Mouse (Mus musculus) kidney, postnatal 25 days (tissue): ENCODE data around the gene P2ry1.

Source experiments
- DNase-seq, 2 experiments: peaks; one replicate each; pipeline ENCODE4 v3.0.0; 2021; ENCODE audit warnings: mixed read lengths in 2 of 2

The P2ry1 gene

DNA sequence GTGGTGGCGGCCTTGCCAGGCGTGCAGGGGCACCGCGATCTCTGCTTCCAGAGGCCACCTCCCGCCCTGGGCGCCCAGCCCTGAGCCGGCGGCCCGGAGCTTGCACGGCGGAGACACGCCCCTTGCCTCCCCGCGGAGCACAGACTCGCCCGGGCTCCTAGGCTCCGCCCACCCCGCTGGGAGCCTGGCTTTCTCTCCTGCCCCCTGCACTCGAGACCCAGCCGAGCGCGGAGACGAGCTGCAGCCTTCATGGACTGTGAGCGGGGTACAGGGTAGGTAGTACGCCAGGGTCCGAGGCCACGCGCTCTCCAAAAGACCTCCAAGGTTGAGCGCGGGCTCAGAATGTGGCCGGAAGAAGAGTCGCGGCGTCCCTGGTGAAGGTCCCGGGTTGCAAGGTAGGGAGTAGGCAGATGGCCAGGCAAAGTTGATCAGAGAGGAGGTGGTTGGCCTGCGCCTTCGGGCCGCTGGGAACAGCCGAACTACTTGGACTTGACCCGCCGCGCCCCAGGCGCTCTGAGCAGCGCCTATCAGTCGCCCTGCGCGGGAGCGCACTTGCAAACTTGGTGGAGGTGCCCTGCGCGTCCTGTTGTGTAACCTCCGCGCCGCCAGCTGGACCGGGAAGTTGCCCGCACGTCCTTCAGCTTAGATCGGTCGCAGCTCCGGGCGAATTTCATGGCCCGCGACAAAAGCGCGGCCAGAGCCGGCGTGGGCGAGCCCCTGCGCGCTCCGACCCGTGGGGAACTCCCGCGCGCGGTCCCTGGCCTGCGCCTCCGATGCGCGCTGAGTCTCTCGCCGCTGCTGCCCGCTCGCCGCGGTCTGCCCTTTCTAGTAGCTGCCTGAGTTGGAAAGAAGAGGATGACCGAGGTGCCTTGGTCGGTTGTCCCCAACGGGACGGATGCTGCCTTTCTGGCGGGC lies at the start of gene P2ry1:
Gene P2ry1 (plus strand): TSS at position 209 of the 915 bp plus-strand sequence.
- DNase-seq, result peak; percentile 91 to 95

DNA sequence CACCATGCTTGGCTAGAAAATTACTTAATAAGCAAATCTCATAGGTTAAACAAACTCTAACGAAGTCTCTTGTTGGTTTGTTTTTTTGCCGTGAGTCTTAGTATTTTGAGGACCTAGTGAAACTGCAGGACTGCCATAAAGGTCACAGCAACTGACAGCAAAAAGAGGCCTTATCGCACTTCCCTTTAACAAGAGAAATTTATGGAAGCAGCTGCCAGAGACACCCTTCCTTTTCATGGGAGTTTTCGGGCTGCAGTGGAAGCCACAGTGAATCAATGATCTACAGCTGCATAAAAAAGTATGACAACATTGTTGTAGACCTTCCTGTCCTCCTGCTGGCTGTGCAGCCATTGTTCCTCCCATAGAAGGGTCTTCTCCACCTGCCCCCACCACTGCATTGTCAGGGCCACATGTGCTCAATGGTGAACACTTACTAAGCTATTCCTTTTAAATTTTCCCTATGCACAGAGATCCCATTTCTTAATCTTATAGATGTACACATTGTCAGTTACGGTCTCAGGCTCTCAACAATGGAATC lies 49.3 kb upstream of the P2ry1 start:
- DNase-seq, result peak; percentile 15 to 35

DNA sequence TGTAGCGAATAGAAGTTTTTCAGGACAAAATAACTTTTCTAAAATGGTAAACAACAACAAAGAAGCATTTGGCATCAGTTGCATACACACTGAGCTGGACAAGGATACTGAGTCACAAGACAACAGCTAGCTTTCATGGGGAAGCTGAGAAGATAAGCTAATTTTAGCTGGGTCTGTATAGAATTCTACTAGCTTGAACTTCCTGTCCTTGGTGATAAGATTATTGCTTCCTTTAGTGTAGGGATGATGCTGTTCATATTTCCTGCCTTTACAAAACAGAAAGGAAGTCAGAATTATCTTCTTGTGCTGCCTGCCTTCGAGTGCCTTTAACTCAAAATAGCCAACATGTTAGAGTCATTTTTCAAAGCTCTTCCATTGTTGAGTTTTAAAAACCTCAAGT lies 48.5 kb upstream of the P2ry1 start:
- DNase-seq, result no peak

DNA sequence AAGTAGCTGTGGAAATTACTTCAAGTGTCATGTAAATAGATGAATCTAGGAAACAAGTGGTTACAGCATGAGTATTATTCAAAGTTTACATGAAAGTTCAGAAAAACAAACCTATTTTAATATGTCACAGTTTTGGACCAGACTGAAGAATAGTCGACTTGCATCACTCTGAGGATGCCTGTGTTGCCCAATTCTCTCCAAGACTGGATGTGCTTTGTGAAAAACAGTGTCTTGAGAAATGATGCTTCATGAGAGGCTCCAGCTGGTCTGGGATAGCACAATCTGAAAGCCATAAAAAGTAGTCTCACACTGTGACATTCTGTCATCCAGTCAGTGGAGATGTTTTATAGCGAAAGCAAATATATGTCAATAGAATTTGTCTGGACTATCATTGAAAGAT lies 43.8 kb upstream of the P2ry1 start:
- no peak for DNase-seq

DNA sequence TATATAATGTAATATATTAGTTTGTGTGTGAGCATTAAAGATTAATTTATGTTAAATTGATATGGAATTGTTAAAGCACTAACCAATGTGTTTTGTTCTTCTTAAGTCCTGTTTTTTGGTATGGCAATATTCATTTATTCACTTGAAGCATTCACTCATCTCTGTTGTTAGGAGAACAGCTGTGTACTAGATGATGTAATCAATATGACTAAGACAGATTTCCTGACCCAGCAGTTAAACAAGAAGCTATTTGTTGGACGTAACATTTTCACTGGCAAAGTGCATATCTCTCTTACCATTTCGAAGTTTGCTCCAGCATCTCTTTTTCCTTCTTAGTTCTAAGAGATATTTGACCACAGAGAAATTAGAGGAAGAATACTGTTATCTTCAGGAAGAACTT lies 37.5 kb upstream of the P2ry1 start:
- DNase-seq, result no peak

DNA sequence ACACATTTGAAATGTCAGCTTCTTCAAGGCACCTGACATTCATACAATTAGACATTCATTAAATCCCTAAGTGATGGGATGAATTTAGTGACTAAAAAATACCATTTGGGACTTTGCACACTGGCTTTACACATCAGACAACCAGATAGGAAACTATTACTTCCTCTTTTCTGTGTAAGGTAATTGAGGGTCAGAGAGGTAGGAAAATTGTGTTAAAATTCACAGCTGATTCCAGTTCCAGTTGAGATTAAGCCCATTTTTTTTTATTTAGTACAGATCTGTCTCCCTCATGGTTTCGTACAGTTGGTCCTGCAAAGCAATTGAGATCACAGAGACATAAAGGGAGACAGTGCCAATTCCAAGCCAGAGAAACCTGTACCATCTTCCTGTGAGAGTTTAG lies 27.7 kb upstream of the P2ry1 start:
- no peak for DNase-seq

DNA sequence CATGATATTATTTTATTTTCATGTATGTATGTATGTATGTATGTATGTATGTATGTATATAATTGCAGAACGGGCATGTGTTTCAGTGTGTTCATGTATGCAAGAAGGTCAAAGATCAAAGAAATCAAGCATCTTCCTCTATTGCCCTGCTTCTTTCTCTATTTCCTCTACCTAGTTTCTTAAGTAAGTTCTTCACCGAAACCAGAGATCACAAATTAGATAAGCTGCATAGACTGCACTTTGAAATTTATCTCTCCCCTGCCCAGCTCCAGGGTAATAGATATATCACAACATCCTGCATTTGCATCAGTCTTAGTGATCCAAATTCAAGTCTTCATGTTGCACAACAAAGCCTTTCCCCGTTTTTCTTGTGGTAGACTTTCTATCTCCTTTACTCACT lies 20.5 kb upstream of the P2ry1 start:
- no peak for DNase-seq

DNA sequence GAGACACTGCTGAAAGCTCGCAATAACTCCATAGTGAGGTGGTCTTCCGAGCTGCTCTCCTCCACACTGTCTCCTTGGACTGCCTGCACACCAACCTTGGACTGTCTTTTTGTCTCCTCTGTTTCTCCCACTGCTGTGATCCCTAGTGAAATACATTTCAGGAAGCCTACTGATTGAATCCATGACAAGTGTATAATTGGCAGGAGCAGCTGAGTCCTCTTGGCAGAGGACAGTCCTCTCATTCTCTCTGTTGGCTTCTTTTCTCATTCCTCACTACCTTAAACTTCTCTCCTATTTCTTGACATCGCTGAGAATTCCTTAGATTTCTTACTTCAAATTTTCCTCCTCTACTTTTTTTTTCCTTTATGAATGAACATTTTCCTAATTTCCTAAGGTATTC lies 4.5 kb upstream of the P2ry1 start:
- no peak for DNase-seq

DNA sequence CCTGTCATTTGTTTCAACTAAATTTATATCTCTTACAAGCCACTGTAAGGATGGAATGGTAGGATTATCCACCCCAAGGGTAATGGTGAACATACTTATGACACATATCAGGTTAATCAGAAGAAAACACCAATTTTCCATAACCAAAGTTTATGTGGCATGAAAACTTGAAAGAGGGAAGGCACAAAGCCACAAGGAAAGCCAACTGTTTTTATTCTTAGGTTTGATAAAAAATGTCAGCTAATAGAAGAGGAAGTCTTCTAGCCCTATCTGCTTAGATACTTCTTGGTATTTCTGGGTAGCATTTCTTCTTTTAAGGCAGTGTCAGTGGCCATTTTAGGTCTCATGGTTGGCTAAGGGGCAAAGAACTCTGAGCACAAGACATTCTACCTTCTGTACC lies 2.9 kb upstream of the P2ry1 start:
- no peak for DNase-seq

DNA sequence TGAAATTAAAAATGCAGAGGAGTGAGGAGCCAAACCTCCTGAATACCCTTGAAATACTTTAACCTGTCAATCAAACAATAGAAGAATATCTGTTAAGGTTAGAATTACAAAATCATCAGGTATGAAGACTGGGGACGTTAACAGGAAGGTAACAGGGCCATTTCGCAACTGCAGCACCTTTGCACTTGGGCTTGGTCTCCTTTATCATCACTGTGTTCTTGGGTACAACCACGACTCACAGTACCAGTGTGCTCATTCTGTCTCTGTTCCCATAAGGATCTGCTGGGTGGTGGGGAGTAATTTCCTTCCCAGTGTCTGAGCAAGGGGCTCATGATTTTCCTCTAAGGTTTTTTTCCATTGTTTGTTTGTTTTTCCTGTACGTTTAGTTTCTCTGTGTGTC lies 1.8 kb upstream of the P2ry1 start:
- DNase-seq, result no peak

DNA sequence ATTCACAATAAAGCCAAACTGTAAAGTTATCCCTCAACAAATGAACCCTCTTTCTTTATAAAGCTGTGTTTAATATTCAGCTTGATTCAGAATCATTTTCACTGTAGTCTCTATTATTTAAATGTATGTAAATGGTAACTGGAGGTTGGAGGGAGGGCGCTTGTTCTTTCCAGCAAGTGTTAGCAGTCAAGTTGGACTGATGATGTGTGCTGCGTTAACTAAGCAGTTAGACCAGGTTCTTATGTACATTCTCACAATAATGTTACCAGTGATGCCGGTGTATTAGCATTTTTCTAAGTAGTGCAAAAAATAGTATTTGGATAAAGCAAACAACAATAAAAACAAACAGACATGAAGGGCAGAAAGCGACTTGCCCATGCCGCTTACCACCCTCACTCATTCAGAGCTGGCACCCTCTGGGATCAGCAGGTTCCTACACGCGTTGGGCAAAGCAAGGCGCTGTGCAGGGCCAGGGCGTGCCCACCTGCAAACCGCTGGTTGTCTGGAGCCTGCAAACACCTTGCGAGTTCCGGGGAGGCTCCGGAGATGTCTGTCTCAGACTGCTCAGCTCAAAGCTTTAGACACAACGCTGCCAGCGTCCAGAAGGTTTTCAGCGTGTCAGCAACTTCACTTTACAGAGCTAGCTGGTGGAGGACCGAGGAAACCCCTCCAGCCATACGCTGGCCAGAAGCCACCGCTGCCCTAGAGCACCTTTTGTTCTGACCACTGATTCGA lies 576 bp upstream of the P2ry1 start:
- DNase-seq, result no peak

DNA sequence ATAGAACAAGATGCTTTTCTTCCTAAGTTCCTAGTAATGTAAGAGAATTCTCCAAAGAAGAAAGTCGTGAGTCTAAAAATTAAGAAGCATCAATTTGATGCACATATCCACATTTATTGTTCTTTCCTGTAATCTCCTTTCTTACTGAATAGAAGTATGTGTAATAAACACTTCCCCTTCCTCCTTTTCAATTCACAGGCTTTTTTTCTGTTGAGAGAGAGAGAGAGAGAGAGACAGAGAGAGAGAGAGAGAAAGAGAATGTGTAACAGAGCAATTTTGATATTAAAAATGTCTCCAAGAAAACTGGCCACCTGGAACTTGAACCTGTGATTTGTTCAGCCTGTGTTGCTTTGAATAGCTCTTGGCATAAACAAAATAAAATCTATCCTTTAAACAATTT lies 2.0 kb downstream of the P2ry1 start:
- no peak for DNase-seq

DNA sequence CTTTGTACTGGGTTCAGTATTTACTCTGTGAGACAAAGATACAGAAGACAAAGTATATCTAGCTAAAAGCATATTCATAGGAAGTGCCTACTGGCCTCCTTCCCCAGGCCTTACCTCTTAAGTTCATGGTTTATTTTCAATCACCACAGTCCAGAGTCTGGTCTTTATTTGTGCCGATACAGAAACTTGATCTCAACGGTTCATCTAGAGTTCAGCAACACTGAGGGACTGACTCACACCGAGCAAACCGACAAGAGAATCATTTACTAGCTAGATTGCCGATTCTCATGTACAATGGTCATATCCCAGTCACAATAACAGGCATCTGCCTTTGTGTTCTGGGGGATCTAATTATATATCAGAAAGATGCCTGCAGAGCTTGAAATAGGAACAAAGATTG lies 9.1 kb downstream of the P2ry1 start:
- DNase-seq, result no peak

DNA sequence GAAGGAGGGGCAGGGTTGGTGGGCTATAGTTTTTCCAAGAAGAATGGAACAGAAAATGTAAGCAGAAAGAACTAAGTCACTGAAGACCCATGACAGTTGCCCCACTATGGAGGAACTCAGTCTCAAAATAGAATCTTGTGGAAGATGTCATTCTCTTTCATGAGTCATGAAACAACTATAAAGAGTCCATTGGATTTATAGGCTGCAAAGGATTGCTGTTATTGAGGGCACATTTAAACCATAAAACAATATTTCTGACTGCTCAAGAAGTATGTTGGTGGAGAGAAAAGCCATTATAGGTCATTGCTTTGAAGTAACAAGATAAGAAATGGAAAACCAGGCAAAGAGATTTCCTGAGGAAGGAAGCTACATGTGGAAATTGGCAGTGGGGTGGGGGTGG lies 10.0 kb downstream of the P2ry1 start:
- no peak for DNase-seq

DNA sequence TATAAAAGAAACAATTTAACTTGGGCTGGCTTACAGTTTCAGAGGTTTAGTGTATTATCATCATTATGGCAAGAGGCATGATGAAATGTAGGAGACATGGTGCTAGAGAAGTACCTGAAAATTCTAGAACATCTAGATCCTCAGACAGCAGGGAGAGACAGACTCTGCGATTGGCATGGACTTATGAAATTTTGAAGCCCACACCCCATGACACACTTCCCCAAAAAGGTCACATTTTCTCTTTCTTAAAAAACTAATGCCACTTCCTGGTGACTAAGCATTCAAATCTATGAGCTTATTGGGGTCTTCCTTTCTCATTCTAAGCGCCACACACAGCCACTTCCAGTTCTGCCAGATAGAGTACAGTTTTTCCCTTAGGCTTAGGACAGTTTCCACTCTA lies 14.1 kb downstream of the P2ry1 start:
- no peak for DNase-seq

DNA sequence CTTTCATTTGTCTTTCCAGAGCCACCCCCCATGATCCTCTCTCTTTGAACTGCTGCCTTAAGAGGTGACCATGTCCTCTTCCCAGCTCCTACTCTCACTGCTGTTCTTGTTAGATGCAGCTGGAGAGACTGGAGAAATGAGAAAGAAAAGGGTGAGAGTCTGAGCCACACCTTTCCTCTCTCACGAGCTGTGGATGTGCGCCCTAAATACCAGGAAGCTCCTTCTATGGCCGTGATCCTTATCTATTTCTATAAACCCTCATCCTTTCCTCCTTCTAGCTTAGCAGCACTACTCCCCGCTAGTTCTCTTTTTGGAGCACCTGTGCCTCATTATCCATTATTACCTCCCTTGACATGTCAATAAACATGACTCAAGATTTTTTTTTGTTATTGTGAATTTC lies 29.5 kb downstream of the P2ry1 start:
- no peak for DNase-seq

DNA sequence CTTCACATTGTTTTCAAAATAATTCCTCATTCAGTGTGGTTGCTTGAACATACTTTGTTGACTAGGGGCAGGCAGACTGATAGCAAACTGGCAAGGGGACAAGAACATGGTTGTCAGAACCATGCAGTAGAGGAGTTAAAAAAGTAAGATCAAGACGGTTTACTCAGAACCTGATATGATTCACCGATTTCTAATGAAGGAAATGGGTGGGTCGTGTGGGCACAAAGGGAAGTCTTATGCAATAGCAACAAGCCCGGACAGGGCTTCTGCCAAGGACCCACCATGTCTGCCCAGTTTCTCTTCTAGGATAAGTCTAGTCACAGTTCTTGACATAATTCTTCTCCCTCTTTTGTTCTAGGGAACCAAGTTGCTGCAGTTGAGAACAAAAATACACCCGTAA lies 33.0 kb downstream of the P2ry1 start:
- DNase-seq, result no peak

DNA sequence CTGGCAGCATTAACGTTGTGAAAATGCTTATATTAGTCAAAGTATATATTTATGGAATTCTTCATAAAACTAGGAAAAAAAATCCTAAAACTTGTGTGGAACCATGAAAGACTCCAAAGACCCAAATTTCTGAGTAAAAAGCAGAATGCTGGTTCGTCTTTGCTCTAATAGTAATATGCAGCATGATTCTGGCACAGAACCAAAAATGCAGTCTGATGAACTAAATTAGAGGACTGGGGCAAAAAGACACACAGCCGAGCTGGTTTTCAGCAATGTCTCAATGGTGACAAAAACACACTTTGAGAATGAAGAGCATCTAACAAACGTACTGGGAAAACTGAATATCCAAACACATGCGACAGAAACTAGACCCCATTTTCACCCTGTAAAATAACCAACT lies 37.3 kb downstream of the P2ry1 start:
- DNase-seq, result no peak

DNA sequence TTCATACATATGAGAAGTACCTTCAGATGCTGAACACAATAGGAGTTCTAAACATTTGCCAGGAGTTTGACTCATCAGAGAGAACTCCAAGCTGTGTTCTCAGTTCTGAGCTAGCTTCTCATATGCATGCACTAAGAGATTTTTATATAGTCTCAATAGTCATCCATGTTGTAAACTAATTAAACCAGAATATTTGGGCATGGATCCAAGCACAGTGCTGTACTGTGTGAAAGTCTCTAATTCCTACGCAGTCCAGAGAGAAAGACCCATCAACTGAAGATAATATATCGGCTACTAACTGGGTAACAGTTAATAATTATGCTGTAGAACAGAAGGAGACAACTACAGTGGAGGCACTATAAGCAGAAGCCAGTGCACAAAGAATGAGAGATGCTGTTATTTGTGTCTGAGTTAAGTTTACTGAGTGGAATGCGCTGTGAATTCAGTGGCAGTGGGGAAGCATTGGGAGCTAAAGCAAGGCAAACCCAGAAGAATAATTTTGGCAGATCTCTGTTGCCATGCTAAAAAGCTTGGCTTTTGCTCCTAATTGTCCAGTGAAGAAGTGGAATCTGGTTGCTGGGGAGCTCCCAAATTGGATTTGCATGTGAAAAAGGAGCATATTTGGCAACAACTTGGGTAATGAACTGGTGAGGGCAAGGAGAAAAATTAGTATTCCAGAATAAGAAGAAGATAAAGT lies 47.5 kb downstream of the P2ry1 start:
- no peak for DNase-seq
